Mouse (Mus musculus): ENCODE data around the gene Atp2b2. TPM values are rescaled to one million over a fixed set of nuclear protein-coding genes. Genes with fewer than 3 reads are reported as not detected.

Atp2b2 gene
- 4.6 and 5.2 TPM in 2 replicates for polyA plus RNA-seq (2014; fragmentation: Nextera tagmentation; extraction: Ambion mirVana)

DNA sequence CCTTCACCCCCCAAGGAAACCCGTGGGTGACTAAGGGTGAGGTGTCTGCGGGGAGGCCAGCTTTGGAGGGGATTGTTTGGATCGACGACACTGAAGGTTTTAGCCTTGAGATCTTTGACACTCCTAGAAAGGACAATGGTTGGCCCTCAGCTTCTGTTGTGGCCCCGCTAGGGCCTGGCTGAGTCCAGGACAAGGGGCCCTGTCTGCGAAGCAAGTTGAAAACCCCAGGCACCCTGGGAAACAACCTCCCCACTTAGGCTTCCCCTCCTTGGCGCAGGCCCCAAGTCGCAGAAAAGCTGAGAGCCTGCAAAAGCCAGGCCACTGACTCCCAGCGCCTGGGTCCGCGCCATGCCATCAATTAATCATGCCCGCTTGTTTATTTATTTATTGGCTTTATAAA, at the start of gene Atp2b2:
Atp2b2 (minus strand) TSS at position 282 of the 400 bp plus-strand sequence.
- H3K4me2 ChIP-seq (ENCODE audit: low read depth), result peak within 1 kb of the TSS; percentile 87
- H3K27me3 ChIP-seq (ENCODE audit: control insufficient read depth, insufficient read depth, low read length), result peaks cover 32% of the 10 kb centered on the region
- H3K27ac ChIP-seq (ENCODE audit: low read depth, low read length), result no peak within 1 kb of the TSS
- DNase-seq (ENCODE audit: low spot score) (no peak), ATAC-seq (ENCODE audit: insufficient read depth, low FRiP score, low TSS enrichment) (no peak)
- H3K4me3 ChIP-seq (ENCODE audit: low read depth, low read length), result peak within 1 kb of the TSS; percentile 45
- 24% methylated on average over 12 of the region's 12 CpGs for WGBS
- no peaks in the 10 kb centered on the region for H3K36me3 ChIP-seq (ENCODE audit: control insufficient read depth, insufficient read depth, low read length)
- peak within 1 kb of the TSS; percentile 41 for H3K9ac ChIP-seq (ENCODE audit: low read length)
- no peaks in the 10 kb centered on the region for H3K4me1 ChIP-seq (ENCODE audit: control insufficient read depth, insufficient read depth, low read length)
- H3K9me3 ChIP-seq (ENCODE audit: control insufficient read depth, low read length), result no peaks in the 10 kb centered on the region

DNA sequence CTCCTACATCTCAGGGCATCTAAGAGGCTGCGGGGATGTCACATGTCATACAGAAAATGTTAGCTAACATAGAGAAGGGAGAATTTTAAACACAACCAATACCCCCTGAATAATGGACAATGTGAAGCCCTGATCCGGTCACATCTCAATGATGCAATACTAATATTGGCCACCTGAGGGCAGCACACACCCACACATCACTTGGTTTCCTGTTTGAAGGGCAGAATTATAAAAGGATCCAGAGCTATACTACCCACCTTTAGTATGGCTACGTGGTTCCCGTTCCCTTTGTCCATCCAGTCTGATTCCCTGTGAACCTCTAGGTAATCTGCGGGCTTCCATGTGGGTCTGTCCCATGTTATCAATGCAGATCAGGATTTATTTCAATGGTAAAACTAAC, 47.2 kb upstream of the Atp2b2 start:
- DNase-seq (ENCODE audit: low spot score) (peak; percentile 69), ATAC-seq (ENCODE audit: insufficient read depth, low FRiP score, low TSS enrichment) (peak; percentile 18; the same call in 1 of the 2 replicates)
- WGBS, result 17% methylated on average over 5 of the region's 5 CpGs
- no peak overlapping the region for H3K27ac ChIP-seq (ENCODE audit: low read depth, low read length)
- peaks cover 5% of the 10 kb centered on the region; the same call in 1 of the 2 replicates for H3K4me1 ChIP-seq (ENCODE audit: control insufficient read depth, insufficient read depth, low read length)
- H3K27me3 ChIP-seq (ENCODE audit: control insufficient read depth, insufficient read depth, low read length), result no peaks in the 10 kb centered on the region
- no peak overlapping the region for H3K4me3 ChIP-seq (ENCODE audit: low read depth, low read length)
- no peak overlapping the region for H3K4me2 ChIP-seq (ENCODE audit: low read depth)
- no peak overlapping the region for H3K9ac ChIP-seq (ENCODE audit: low read length)
- H3K36me3 ChIP-seq (ENCODE audit: control insufficient read depth, insufficient read depth, low read length), result no peaks in the 10 kb centered on the region
- H3K9me3 ChIP-seq (ENCODE audit: control insufficient read depth, low read length), result no peaks in the 10 kb centered on the region

- Histone ChIP-seq H3K27me3 (ENCODE audit: control insufficient read depth, insufficient read depth, low read length) (no peaks in the 10 kb centered on the region), H3K4me3 (ENCODE audit: low read depth, low read length) (no peak overlapping the region), H3K9me3 (ENCODE audit: control insufficient read depth, low read length) (no peaks in the 10 kb centered on the region), H3K4me1 (ENCODE audit: control insufficient read depth, insufficient read depth, low read length) (no peaks in the 10 kb centered on the region), H3K9ac (ENCODE audit: low read length) (no peak overlapping the region), H3K4me2 (ENCODE audit: low read depth) (no peak overlapping the region), H3K27ac (ENCODE audit: low read depth, low read length) (no peak overlapping the region), H3K36me3 (ENCODE audit: control insufficient read depth, insufficient read depth, low read length) (no peaks in the 10 kb centered on the region)
- ATAC-seq (ENCODE audit: insufficient read depth, low FRiP score, low TSS enrichment) (no peak), DNase-seq (ENCODE audit: low spot score) (peak; percentile 53)
- WGBS, result 21% methylated on average over 7 of the region's 7 CpGs
Measured at GRCm38 (mm10) chr6:114087106-114087505, 44.7 kb upstream of the Atp2b2 start.

DNA sequence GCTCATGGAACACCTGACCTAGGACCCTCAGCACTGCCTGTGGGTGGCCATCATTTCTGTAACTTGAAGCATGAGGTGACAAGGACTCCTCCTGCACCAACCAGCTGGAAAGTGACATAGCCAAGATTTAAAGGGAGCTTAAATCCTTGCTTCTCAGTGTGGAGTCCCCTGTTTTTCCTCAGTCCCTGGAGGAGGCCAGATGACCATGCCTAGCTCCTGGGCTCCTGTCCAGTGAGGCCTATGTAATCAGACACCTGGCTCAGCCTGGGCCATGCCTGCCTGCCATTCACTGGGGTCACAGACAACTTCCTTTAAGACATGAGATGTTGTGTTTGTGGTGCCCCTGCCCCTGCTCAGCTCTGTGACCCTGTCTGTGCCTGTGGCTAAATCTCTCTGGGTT, 36.1 kb upstream of the Atp2b2 start:
- Histone ChIP-seq H3K4me2 (ENCODE audit: low read depth) (no peak overlapping the region), H3K4me1 (ENCODE audit: control insufficient read depth, insufficient read depth, low read length) (no peaks in the 10 kb centered on the region), H3K4me3 (ENCODE audit: low read depth, low read length) (no peak overlapping the region), H3K27me3 (ENCODE audit: control insufficient read depth, insufficient read depth, low read length) (no peaks in the 10 kb centered on the region), H3K9ac (ENCODE audit: low read length) (no peak overlapping the region), H3K9me3 (ENCODE audit: control insufficient read depth, low read length) (no peaks in the 10 kb centered on the region), H3K27ac (ENCODE audit: low read depth, low read length) (no peak overlapping the region), H3K36me3 (ENCODE audit: control insufficient read depth, insufficient read depth, low read length) (no peaks in the 10 kb centered on the region)
- ATAC-seq (ENCODE audit: insufficient read depth, low FRiP score, low TSS enrichment) (no peak), DNase-seq (ENCODE audit: low spot score) (no peak)

DNA sequence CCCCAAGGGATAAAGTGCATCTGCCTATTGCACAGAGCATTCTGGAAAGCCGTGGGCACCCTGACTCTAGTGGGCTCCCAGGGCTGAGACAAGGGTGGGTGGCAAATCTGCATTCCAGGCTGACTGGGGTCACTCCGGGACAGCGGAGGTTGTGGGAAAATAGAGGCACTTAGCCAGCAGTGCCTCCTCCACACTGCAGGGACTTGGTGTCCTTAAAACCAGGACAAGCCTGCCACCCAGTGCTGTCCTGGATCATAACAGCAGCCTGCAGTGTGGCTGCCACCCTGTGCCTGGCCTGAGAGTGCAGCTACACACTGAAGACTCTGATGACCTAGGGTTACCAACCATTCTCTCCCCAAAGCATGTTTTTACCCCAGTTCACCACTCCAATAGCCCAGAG, 34.1 kb upstream of the Atp2b2 start:
- H3K4me3 ChIP-seq (ENCODE audit: low read depth, low read length), result no peak overlapping the region
- no peaks in the 10 kb centered on the region for H3K36me3 ChIP-seq (ENCODE audit: control insufficient read depth, insufficient read depth, low read length)
- H3K4me1 ChIP-seq (ENCODE audit: control insufficient read depth, insufficient read depth, low read length), result no peaks in the 10 kb centered on the region
- peak; percentile 25 for DNase-seq (ENCODE audit: low spot score)
- WGBS, result 68% methylated on average over 3 of the region's 3 CpGs
- no peaks in the 10 kb centered on the region for H3K27me3 ChIP-seq (ENCODE audit: control insufficient read depth, insufficient read depth, low read length)
- ATAC-seq (ENCODE audit: insufficient read depth, low FRiP score, low TSS enrichment), result no peak
- no peak overlapping the region for H3K9ac ChIP-seq (ENCODE audit: low read length)
- no peak overlapping the region for H3K27ac ChIP-seq (ENCODE audit: low read depth, low read length)
- no peak overlapping the region for H3K4me2 ChIP-seq (ENCODE audit: low read depth)
- H3K9me3 ChIP-seq (ENCODE audit: control insufficient read depth, low read length), result no peaks in the 10 kb centered on the region

GRCm38 (mm10) chr6:114076061-114076460, 33.6 kb upstream of the Atp2b2 start:
- no peaks in the 10 kb centered on the region for H3K4me1 ChIP-seq (ENCODE audit: control insufficient read depth, insufficient read depth, low read length)
- H3K36me3 ChIP-seq (ENCODE audit: control insufficient read depth, insufficient read depth, low read length), result no peaks in the 10 kb centered on the region
- no peak overlapping the region for H3K4me3 ChIP-seq (ENCODE audit: low read depth, low read length)
- no peak overlapping the region for H3K4me2 ChIP-seq (ENCODE audit: low read depth)
- no peak overlapping the region for H3K9ac ChIP-seq (ENCODE audit: low read length)
- H3K27ac ChIP-seq (ENCODE audit: low read depth, low read length), result no peak overlapping the region
- 62% methylated on average over 5 of the region's 5 CpGs for WGBS
- ATAC-seq (ENCODE audit: insufficient read depth, low FRiP score, low TSS enrichment) (no peak), DNase-seq (ENCODE audit: low spot score) (no peak)
- no peaks in the 10 kb centered on the region for H3K9me3 ChIP-seq (ENCODE audit: control insufficient read depth, low read length)
- no peaks in the 10 kb centered on the region for H3K27me3 ChIP-seq (ENCODE audit: control insufficient read depth, insufficient read depth, low read length)

- H3K9ac ChIP-seq (ENCODE audit: low read length), result no peak overlapping the region
- ATAC-seq (ENCODE audit: insufficient read depth, low FRiP score, low TSS enrichment), result no peak
- no peaks in the 10 kb centered on the region for H3K9me3 ChIP-seq (ENCODE audit: control insufficient read depth, low read length)
- no peak for DNase-seq (ENCODE audit: low spot score)
- no peaks in the 10 kb centered on the region for H3K36me3 ChIP-seq (ENCODE audit: control insufficient read depth, insufficient read depth, low read length)
- 73% methylated on average over 10 of the region's 10 CpGs for WGBS
- no peak overlapping the region for H3K4me2 ChIP-seq (ENCODE audit: low read depth)
- H3K4me3 ChIP-seq (ENCODE audit: low read depth, low read length), result no peak overlapping the region
- no peak overlapping the region for H3K27ac ChIP-seq (ENCODE audit: low read depth, low read length)
- H3K27me3 ChIP-seq (ENCODE audit: control insufficient read depth, insufficient read depth, low read length), result no peaks in the 10 kb centered on the region
- no peaks in the 10 kb centered on the region for H3K4me1 ChIP-seq (ENCODE audit: control insufficient read depth, insufficient read depth, low read length)
Measured at GRCm38 (mm10) chr6:114074929-114075328, 32.5 kb upstream of the Atp2b2 start.

DNA sequence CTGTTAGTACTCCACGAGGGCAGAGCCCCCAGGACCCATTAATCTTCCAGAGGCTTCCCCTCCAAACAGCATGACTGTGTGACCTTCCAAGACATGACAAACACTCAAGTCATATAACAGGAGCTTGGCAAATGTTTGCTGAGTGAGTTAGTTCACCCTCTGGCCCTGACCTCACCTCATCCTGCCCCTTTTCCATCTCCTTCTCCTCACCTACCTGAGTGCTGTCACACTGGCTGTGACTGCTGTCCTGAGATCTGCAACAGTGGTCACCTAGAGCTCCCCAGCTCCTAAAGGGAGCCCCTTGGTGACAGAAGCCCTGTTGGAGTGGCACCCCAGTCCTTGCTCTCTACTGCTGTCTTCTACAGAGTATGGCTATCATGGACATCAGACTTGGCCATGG, 31.8 kb upstream of the Atp2b2 start:
- H3K27me3 ChIP-seq (ENCODE audit: control insufficient read depth, insufficient read depth, low read length), result no peaks in the 10 kb centered on the region
- H3K4me2 ChIP-seq (ENCODE audit: low read depth), result no peak overlapping the region
- 16% methylated on average over 1 of the region's 1 CpGs for WGBS
- H3K9ac ChIP-seq (ENCODE audit: low read length), result no peak overlapping the region
- no peak for ATAC-seq (ENCODE audit: insufficient read depth, low FRiP score, low TSS enrichment)
- no peaks in the 10 kb centered on the region for H3K9me3 ChIP-seq (ENCODE audit: control insufficient read depth, low read length)
- no peak overlapping the region for H3K27ac ChIP-seq (ENCODE audit: low read depth, low read length)
- H3K4me3 ChIP-seq (ENCODE audit: low read depth, low read length), result no peak overlapping the region
- no peak for DNase-seq (ENCODE audit: low spot score)
- no peaks in the 10 kb centered on the region for H3K4me1 ChIP-seq (ENCODE audit: control insufficient read depth, insufficient read depth, low read length)
- H3K36me3 ChIP-seq (ENCODE audit: control insufficient read depth, insufficient read depth, low read length), result no peaks in the 10 kb centered on the region

GRCm38 (mm10) chr6:114071564-114071963, 29.2 kb upstream of the Atp2b2 start:
- ATAC-seq (ENCODE audit: insufficient read depth, low FRiP score, low TSS enrichment), result no peak
- no peaks in the 10 kb centered on the region for H3K36me3 ChIP-seq (ENCODE audit: control insufficient read depth, insufficient read depth, low read length)
- H3K27me3 ChIP-seq (ENCODE audit: control insufficient read depth, insufficient read depth, low read length), result no peaks in the 10 kb centered on the region
- no peak overlapping the region for H3K9ac ChIP-seq (ENCODE audit: low read length)
- no peaks in the 10 kb centered on the region for H3K4me1 ChIP-seq (ENCODE audit: control insufficient read depth, insufficient read depth, low read length)
- 10% methylated on average over 4 of the region's 4 CpGs for whole genome bisulfite sequencing
- H3K4me3 ChIP-seq (ENCODE audit: low read depth, low read length), result no peak overlapping the region
- no peaks in the 10 kb centered on the region for H3K9me3 ChIP-seq (ENCODE audit: control insufficient read depth, low read length)
- peak; percentile 77 for DNase-seq (ENCODE audit: low spot score)
- H3K4me2 ChIP-seq (ENCODE audit: low read depth), result no peak overlapping the region
- H3K27ac ChIP-seq (ENCODE audit: low read depth, low read length), result no peak overlapping the region
